Mouse (Mus musculus) fat pad, adult 2 months (tissue): ENCODE results near the gene Slc29a2.

Experiments
- DNase-seq: peaks from one replicate; pipeline ENCODE4 v3.0.0-alpha.2; 2011; ENCODE audit warnings: low read depth, low spot score; ENCODE audit errors: extremely low read depth

The Slc29a2 gene

DNA sequence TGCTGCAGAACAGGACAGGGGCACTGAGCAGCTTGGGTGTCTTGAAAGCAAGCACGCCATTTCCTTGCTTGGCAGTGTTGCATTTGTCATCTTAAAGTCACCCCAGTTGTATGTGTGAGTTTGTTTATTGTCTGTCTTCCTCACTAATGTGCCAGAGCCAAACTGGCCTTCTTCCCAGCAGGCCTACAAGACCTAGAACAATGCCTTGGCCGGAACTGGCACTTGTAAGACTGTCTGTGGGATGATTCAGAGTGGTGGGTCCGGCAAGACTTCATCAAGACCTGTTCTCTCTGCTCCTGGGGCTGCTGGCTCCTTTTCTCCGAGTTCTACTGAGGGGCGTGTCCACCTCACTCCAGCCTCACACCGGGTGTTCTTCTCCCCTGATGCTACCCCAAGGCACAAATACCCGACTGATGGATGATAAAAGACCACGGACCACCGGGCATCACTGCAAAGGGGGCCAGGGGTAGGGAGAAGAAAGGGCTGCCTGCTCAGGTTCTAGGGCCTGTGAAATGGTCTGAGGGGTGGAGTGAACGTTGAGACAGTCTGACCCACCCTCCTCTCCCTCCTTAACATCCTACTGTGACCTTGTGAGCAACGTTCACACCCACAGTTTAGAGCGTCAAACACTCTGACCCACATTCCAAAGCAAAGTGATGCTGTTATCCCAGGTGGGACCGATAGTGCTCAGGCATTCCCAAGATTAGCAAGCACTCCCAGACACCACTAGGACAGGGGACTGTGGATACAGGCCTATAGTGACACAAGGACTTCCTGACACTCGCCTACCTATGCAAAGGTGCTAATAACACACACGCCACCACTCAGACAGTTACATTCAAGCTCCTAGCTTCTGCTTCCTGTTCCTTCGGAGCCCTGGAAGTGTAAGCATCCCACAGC lies 34.5 kb downstream of the Slc29a2 start:
- DNase-seq = no peak

DNA sequence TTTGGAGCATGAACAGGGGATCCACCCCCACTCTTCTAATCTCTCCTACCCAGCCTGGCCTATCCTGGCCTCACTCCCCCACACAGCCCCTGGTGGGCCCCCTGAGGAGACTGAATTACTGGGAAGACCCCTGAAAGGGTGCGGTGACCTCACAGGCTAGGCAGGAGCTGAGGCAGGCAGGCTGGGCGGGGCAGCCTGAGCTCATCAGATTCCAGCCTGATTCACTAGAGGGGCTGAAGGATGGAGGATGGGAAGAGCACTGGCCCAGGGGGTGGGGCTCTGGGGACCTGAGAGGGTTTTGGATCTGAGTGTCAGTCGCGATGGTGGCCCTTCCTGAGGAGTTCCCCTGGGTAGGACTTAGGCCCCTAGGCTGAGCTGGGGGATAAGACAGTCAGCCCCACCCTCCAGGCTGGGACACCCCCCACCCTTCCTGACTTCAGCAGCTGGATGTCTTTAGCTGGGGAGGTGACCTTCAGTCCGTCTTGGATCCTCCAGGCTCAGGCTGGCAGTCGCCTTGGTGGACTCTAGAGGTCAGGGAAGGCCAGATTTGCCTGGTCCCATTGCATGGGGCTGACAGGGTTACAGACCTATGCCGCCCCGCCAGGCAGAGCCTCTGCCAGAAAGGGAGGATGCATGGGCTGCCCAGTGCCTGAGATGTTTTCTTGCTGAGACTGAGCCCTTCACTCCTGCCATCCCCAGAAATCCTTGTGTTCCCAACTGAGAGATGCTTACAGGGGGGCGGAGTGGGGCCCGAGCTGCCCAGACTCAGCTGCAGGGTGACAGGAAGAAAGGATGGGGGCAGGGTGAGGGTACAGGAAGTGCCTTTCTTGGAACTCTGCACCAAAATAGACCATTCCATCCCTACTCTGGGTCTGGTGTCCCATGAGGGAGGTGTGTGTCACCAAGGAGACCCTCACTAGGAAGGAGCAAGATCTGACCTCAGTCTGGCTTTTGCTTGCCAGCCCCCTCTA lies 35.4 kb downstream of the Slc29a2 start:
- DNase-seq = no peak

DNA sequence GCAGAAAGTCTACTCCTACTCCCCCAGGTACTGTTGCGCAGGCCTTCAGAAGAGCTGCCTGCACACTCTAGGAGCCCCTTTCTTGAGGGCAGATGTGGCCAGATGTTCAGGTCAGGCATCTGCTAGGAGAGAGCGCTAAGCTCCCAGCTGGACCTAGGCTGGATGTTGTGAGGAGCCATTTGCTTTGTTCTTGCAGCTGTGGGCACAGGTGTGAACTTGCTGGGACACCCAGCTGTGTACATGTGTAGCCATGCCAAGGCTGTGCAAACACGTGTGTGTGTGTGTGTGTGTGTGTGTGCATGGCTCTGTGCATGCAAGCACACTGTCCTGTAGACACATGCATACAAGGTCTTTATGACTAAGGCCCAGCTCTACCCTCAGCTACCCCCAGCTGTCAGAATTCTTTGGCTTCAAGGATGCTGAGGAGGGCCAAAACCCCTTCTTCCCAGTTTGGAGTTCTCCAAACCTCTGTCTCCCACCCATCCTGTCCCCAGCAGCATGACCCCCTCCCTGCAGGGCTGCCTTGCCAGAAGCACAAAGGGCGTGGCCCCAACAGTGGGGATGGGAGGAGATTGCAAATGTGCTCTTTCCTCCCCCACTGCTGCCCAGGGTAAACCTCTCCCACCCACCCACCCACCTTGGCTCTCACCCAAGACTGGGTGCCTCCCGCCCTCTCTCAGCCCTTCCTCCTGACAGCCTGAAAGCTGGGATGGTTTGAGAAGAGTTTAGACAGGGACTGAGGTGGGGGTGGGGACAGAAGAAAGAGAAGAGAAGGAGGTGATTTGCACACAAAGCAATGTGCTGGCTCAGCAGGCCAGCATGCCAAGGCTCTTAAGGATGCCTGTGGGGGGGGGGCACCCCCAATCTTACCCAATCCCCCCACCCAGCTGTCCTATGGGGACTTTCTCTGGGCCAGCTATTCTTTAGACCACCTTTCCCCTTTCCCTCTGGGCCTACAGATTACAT lies 37.0 kb downstream of the Slc29a2 start:
- DNase-seq = no peak

DNA sequence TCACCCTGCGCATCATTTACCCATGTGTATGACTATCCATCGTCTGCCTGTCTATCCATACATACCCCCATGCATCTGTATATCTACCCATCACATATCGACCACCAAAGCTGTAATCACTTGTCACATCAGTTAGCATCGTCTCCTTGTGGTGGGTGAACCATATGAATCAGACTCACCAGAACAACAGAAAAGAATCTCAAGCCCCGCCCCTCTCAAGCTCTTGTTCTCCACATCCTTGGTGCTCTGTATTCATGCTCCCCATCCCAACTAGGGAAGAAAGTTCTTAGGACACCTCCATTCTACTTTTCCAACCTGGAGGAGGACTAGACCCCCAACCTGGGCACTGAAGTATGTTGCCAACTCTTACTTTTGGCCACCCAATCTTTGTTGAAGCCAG lies 38.4 kb downstream of the Slc29a2 start:
- no peak for DNase-seq

DNA sequence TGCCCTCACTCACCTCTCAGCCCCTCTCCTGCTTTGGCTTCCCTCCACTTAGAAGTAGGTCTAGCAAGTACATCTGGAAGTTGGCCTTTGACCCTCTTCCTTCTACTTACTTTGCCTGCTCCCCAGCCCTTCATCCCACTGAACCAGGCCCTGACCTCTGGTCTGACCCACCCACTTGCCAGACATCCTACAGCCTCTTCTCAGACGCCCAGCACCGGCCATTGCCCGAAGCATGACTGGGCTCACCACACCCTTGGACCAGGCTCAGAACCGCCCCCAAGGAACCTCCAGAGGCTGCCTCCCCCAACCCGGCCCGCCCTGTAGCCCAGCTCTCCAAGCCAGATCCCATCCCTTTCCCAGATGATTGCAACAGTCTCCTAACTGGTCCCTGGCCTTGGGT lies 38.8 kb downstream of the Slc29a2 start:
- DNase-seq = no peak

DNA sequence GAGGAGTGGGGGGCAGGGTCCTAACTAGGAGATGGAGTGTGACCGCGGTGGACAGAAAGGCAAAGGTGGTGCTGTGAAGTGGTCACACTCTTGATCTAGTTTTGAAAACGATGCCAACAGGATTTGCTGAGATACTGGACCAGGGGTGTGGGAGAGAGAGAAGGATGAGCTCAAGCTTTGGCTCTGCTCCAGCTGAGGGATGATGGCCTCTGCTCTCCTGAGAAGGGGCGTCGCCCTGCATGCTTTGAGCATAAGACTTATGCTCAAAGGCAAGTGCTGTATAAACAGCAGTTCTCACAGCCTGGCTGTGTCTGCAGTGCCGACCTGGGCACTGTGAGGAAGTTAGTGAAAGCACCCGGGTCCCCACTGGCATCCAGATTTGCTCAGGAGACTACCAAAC lies 41.4 kb downstream of the Slc29a2 start:
- no peak for DNase-seq

DNA sequence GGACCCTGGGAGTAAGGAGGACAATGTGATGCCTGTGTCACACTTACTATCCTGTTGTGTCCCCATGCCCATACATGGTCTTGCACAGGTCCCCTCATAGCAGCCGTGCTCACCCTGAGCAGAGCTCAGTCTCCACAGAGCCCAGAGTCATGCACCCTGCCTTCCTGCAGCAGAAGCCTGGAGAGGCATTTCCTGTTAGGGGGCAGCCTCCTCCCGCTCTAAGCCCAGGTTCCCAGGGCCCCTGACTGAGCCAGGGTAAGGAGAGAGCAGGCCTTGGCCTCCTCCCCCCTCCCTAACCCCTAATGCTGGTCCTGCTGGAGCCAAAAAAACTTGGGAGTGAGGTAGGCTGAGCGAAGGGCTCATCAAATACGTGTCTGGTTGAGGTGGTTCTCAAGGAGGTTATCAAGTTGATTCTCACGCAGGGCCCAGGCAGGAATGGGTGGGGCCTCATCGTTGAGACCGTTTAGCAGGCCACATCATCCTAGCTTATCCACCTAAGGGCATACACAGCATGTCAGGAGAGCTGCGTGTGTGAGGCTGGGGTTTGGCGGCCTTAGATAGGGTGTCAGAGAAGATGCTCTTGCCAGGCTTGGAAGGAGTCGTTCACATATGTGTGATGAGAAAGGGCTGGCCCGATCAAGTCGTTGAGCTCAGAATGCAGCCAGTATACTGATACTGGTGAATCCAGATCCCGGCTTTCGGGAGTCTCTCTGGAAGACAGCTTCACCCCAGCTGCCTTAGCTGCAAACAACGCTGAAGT lies 43.6 kb downstream of the Slc29a2 start:
- DNase-seq = no peak

DNA sequence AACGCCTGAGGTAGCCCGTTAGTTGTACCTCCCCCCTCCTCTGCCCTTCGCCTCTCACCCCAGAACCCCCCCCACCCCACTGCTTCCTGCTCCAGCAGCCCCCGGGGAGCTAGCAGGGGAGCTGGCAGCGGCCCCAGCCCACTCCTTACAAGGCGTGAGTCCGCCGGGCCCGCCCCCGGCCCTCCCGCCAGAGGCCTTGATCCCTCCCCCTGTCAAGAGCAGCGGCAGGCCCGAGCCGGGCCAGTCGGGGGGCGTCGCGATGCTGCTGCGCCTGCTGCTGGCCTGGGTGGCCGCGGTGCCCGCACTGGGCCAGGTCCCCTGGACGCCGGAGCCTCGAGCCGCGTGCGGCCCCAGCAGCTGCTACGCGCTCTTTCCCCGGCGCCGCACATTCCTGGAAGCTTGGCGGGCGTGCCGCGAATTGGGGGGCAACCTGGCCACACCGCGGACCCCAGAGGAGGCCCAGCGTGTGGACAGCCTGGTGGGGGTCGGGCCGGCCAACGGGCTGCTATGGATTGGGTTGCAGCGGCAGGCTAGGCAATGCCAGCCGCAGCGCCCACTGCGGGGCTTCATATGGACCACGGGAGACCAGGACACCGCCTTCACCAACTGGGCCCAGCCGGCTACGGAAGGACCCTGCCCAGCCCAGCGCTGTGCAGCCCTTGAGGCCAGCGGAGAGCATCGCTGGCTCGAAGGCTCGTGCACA lies 44.4 kb downstream of the Slc29a2 start, which contains the start of gene Cd248:
Gene Cd248, plus strand, starts transcription at position 212 of the 703 bp plus-strand sequence.
- DNase-seq = no peak

DNA sequence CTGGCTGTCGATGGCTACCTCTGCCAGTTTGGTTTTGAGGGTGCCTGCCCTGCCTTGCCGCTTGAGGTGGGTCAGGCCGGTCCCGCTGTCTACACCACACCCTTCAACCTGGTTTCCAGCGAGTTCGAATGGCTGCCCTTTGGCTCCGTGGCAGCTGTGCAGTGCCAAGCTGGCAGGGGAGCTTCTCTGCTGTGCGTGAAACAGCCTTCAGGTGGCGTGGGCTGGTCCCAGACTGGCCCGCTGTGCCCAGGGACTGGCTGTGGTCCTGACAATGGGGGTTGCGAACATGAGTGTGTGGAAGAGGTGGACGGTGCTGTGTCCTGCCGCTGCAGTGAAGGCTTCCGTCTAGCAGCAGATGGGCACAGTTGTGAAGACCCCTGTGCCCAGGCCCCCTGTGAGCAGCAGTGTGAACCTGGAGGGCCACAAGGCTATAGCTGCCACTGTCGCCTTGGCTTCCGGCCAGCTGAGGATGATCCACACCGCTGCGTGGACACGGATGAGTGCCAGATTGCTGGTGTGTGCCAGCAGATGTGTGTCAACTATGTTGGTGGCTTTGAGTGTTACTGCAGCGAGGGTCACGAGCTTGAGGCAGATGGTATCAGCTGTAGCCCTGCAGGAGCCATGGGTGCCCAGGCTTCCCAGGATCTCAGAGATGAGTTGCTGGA lies 45.0 kb downstream of the Slc29a2 start:
- no peak for DNase-seq

DNA sequence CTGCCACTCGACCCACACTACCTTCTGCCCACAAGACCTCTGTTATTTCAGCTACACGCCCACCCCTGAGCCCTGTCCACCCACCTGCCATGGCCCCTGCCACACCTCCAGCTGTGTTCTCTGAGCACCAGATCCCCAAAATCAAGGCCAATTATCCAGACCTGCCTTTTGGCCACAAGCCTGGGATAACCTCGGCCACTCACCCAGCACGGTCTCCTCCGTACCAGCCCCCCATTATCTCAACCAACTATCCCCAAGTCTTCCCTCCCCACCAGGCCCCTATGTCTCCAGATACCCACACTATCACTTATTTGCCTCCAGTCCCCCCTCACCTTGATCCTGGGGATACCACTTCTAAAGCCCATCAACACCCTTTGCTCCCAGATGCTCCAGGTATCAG lies 45.8 kb downstream of the Slc29a2 start:
- no peak for DNase-seq

DNA sequence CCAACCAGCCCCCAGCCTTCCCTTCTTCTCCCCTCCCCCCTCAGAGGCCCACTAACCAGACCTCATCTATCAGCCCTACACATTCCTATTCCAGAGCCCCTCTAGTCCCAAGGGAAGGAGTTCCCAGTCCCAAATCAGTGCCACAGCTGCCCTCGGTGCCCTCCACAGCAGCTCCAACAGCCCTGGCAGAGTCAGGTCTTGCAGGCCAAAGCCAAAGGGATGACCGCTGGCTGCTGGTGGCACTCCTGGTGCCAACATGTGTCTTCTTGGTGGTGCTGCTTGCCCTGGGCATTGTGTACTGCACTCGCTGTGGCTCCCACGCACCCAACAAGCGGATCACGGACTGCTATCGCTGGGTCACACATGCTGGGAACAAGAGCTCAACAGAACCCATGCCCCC lies 46.3 kb downstream of the Slc29a2 start:
- no peak for DNase-seq

DNA sequence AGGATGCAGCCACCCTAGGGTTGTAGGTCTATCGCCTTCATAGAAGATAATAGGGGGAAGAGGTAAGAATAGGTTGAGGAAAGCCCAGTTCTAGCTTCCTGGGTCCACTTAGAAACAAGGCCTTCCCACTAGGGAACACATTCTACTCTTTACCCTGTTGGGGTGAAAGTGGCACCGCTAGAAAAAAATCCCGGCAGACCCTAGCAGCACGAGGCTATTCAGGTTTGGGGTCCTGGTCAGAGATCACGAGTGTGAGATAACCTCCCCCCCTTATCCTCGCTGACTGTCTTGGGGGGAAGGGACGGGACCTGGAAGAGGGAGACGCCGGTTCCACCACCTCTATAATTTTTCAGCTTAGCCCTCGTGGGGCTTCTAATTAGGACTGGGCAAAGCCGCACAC lies 47.4 kb downstream of the Slc29a2 start:
- no peak for DNase-seq

DNA sequence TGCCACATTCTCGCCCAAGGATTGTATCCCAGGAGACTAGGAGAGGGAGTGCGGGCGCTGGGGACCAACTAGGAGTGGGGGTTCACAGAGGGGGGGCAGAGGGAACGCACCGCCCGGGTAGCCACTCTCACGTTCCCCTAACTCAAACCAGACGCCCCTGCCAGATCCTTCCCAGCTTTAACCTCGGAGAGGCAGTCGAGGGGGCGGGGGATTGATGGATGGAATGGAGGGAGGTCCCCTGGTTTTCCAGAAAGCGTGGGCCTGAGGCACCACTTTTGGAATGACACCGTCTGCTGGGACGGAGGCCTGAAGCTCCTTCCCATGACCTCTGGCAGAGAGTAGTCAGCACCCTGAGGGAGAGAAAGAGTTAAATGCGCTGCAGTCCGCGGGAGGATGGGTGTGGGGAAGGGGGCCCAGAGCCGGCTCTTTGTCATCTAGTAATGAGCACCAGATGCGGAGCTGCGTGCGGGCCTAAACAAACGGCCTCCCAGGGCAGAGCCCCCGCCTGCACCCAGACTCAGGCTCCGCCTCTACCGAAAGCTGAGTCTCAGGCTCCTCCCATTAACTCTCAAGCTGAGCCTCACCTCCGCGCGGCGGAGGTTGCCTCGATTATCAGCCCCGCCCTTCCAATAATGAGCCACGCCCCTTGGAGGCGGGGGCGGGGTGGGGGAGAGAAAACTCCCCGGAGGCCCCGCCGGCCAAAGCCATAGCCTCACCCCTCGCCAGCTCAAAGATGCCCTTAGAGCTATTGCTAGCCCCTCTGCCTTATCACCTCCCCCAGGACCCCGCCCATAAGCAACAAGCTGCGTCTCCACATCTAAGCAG lies 48.1 kb downstream of the Slc29a2 start:
- DNase-seq = no peak

DNA sequence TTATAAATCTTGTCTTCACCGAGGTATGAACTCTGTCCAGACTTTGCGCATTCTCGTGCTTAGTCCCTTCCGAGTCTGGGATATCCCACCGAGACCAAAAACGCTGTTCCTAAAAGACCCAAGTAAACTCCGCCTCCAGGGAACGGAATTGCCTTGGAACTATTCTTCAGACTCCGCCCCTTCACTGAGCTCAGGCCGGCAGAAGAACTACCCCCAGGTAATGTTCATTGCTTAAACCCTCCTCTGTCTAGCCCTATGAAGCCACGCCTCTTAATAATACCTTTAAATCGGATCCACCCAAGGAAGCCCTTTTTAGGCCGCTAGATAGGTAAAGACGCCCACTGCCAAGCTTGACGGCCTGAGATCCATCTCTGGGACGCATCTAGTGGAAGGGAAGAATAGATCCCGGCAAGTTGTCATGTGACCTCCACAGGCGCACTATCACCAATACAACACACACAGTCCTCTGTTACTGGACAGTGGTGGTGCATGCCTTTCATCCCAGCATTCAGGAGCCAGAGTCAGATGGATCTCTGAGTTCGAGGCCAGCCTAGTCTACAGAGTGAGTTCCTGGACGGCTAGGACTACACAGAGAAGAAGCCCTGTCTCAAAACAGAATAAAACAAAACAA lies 48.8 kb downstream of the Slc29a2 start:
- peak; percentile 43 for DNase-seq

DNA sequence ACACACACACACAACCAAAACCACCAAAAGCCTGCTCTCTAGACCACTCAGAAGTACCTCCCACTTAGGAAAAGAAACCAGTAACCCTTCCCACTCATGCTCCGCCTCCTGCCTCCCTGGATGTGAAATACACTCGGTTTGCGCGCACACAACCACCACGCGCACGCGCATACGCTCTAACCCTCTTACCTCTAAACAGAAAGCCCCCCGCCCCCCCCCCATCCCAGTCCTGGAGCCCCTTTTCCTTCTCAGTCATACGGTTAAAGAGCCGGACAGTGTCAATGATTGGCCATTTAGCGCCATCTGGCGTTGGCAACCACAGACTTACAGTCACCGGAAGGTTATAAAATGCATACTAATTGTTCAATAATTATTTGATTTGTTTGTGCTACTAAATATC lies 49.4 kb downstream of the Slc29a2 start:
- no peak for DNase-seq

DNA sequence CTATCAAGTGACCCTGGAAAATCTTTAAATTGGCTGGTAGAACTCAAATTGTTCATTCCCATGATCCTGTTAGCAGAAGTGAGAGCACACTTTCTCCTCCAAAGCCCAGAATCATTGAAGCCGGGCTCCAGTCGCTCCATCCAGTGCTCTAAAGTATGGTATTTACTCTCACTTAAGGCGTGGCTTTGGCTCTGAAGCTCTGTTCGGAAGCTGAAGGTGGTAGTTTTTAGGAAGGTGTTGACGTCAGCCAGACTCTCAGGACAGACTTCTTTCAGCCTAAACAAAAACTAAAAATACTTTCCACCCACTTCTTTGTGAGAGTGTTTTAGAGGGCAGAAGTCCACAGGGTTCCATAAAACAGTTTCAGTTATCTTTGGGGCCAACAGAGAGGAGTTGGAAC lies 49.9 kb downstream of the Slc29a2 start:
- DNase-seq = no peak

DNA sequence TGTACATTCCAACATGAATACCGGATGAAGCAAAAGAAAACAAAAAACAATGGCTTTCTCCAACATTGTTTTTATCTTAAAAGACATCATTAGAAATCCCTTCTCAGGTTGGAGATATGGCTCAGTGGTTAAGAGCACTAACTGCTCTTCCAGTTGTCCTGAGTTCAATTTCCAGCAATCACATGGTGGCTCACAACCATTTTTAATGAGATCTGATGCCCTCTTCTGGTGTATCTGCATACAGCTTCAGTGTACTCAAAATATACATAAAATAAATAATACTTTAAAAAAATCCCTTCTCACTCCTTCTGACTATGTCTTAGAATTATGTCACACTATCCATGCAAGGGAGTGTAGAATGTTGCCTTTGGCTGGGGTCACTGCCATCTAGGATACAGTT lies 55.6 kb downstream of the Slc29a2 start:
- DNase-seq = no peak
